Mouse (Mus musculus) kidney, adult 2 months (tissue): ENCODE data around the gene Anxa6.

Experiments used
- CTCF ChIP-seq: fragments of 200-500 bp; conservative IDR thresholded peaks from 2 replicates; pipeline ENCODE4 v1.5.1; 2011; ENCODE audit warnings: low read depth, mild to moderate bottlenecking, control low read depth, low read length, moderate library complexity, mixed read lengths; ENCODE audit not compliant: insufficient read depth, insufficient read length
- POLR2A ChIP-seq: fragments of 200-500 bp; IDR thresholded peaks from one replicate; pipeline ENCODE4 v1.6.1; 2011; ENCODE audit warnings: low read depth, low read length, control low read depth

DNA sequence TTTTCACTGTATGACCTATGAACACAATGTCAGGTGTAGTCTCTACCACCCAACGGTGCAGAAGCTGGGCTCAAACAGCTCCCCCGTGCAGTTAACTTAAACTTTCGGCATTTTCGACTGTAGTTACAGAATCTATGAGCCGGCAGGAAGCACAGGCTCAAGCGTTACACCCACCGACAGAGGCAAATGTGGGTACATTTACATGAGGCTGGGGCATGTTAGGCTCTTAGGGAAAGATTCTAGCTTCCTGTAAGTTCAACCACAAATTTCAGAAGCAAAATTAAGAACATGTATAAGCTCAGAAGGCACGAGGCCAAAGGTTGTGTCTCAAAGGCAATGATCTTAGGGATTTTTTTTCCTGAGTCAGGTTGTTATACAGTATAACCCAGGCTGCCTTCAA lies 39.2 kb upstream of the Anxa6 start:
- TF ChIP-seq POLR2A (no peak), CTCF (no peak)
